Mouse (Mus musculus): Measurements from ENCODE around the gene Chrnb1. TPM values are rescaled to one million over a fixed set of nuclear protein-coding genes. Genes with fewer than 3 reads are reported as not detected.

Chrnb1 gene
- 3.4 TPM for polyA plus RNA-seq (2014; fragmentation: Illumina TruSeq; extraction: RNeasy Lipid Tissue Mini Kit (QIAGEN cat#74804))

DNA sequence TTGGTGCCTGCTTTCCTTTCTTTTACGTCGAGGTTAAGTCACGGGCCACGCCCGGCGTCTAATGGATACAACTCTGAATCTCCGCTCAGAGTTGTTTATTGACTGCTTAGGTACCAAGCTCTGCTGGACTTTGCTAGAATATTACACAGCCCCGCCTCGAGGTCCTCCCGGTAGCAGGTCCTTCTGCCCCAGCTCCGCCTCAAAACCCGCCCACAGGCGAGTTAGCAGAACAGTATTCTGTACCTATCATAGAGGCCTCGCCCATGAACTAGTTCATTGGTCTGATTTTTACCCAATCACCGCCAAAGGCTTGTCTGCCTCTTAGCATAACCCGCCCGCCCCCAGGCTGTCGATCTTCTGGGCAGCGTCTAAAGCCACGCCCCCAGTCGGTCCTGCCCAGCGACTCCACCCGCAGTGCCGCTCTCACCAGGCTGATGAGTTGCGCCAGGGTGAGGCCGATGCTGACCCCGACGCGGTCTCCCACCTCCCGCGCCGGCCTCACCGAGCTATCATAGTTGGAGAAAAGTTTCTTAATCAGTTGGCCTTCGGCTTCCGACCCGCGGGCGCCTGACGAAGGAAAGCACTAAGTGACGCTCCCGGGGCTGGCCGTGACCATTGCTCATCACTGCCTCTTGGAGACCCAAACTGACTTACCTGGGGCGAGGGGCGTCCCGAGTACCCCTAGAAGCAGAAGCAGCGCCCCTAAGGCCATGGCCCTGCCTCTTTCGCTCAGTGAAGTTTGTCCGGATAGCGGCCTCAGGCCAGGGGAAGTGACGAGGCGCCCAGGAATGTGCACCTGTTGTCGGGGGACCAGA is at the start of gene Chrnb1:
Chrnb1 (minus strand) TSS at position 776 of the 815 bp plus-strand sequence.

DNA sequence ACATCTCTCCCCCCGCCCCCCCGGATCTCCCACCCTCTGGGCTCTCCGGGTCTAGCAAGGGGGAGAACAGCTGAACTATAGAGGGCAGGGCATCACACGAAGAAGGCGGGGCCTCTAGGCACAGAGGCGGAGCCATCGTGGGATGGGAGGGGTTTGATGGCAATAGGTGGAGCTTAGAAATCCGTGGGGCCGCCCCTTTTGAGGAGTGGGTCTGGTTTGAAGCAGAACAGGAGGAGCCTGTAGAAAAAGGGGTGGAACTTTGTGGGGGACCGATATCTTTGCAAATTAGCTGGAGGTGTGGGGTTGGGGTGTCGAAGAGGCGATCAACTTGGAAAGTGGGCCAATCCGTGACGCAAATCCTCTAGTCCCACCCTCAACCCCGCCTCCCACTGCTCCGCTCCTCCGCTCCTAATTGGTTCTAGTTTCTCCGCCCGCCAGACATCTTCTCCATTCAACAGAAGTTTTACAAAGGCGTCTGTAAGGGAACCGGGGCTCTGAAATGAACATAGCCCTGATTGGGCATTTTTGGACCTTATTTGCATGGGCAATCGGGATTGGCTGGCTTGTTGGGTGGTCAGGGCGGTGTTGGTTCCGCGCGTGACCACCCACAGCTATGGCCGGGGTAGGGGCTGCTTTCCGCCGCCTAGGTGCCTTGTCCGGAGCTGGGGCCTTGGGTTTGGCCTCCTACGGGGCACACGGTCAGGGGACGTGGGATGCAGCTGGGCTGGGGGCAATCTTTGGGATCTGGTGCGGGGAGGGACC is 42.4 kb upstream of the Chrnb1 start, which contains the start of gene Tmem256:
Tmem256 (plus strand) TSS at position 563 of the 762 bp plus-strand sequence.

DNA sequence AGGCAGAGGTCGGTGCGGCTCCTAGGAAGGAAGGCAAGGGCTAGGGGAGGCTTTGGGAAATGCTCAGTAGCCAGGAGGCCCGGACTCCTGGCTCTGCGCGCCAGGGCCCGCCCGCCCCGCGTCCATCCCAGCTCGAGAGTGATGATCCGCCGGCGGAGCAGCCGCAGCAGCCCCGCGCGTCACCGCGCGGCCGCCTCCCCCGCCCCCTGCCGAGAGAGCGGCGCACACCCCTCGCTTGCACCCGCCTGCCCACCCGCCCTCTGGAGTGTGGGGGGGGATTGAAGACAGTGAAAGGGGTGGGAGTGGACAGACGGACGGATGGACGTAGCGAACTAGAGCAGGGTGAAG is 41.8 kb upstream of the Chrnb1 start, which contains the start of gene Nlgn2:
Nlgn2 (minus strand) TSS at position 181 of the 348 bp plus-strand sequence.

DNA sequence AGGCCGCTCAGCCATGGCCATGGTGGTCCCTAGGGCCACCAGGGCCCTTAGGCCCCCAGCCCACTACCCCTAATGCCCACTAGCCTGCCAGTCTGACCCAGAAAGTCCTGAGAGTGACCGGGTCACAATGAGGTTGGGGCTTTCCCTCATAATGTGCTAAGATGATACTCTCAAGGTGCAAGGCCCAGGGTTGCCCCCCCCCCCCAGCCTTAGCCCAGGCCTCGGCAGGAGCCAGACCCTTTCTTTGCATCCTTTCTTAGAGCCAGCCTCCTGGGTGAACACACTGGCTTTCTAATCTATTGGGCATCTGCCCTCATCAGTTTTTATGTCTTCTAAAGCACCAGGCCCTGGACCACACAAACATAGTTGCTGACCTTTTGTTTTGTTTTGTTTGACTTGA is 26.3 kb upstream of the Chrnb1 start, which contains the start of gene Spem1:
Spem1 (minus strand) TSS at position 101 of the 400 bp plus-strand sequence.

DNA sequence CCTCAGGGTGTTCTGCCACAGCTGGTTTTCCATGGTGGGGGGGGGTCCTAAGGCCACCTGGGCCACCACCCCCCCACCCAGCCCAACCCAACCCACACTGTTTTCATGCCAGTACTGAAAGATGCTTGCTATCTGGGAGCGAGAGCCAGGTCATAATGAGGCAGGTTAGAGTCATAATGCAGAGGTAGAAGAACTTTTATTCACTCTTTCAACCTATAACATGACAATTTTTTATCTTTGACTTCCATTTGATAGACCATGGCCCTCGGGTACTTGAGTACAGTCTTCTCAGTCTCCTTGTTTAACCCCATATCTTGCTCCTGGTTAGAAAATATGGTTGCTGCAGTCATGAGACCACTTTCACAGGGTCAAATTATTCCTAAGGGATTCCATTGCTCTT is 22.6 kb upstream of the Chrnb1 start, which contains the start of gene Spem2:
Spem2 (minus strand) TSS at position 101 of the 400 bp plus-strand sequence.

DNA sequence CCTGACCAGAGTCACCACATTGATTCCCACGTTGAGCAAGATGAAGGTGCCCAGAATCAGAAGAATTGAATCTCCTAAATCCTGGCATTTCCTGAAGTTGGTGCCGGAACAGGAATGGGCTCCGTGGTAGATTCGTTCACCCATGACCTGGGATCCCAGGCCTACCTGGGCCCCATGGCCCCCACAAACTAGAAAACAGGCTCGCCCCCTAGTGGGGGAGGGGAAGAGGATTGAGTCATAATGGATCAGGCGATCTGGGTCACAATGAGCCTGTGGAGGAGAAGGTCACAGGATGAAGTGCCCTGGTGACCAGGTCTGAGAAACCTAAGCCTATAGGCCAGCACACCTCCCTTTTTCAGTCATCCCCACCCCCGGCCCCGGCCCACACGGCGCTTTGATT is 19.4 kb upstream of the Chrnb1 start, which contains the start of gene Gm39566:
Gm39566 (minus strand) TSS at position 144 of the 400 bp plus-strand sequence.

DNA sequence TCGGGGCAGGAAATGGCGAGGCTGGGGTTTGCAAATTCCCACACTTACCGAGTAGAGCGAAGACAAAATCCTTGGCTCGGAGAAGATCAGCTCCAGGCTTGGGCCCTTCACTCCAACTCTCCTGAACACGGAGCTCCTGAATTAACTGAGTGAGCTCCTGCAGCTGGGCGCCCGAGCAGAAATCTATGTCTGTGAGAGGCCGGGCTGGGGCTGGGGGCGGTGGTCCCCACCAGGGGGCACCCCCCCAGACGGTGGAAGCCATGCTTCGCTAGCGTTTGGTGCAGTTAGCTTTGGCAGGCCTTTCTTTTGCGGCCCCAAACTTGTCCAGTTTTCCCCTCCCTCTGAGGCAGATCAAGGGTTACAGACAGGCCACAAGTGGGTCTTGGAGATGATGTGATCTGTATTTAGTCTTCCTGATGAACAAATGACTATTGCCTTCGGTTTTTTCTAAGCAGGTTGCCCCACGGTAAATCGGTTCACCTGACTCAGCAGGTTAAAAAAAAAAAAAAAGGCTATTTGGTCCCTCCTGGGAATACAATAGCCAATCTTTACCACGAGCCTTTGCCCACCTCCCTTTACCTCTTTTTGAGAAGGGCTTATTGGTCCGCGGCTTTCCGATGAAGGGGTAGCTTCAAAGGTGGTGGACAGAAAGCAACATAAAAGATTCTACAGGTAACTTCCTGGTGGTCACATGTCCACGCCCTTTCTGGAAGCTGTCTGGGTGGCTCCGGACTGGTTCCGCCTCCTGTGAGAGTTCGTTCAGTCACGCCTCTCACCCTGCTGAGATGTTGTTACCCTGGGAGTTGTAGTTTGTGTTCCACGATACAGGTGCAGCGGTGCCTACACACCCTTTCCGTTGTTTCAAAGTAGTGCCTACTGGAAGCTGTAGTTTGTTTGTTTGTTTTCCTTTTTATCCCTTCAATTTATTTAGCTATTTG is 9.5 kb upstream of the Chrnb1 start, which contains the start of gene Tmem102:
Tmem102 (minus strand) TSS at position 653 of the 938 bp plus-strand sequence.

DNA sequence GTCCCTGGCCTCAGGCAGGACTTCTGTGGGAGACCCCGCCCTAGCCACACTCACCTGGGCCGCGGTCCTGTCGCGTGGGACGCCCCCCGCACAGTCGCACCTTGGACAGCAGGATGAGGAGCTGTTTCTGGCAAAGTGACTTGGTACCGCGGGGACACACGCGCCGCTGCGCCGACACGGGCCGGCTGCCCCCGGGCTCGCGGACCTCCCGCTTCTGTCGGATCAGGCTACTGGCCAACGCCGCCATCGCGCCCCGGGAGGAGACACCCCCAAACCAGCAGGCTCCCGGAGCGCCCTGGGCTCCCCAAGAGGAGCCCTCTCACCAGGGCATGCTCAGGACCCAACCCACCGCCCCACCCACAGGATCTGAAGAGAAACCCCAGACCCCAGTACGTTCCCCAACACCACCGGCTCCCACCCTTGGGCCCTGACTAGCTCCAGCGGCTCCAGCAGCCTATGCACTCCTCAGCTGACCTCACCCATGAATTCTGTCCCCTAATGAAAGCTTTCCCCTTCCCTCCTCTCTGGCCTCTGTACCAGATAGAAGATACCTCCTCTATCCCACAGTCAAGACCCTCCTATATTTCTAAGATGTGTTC is 5.7 kb upstream of the Chrnb1 start, which contains the start of gene Fgf11:
Fgf11 (minus strand) TSS at position 479 of the 599 bp plus-strand sequence.

DNA sequence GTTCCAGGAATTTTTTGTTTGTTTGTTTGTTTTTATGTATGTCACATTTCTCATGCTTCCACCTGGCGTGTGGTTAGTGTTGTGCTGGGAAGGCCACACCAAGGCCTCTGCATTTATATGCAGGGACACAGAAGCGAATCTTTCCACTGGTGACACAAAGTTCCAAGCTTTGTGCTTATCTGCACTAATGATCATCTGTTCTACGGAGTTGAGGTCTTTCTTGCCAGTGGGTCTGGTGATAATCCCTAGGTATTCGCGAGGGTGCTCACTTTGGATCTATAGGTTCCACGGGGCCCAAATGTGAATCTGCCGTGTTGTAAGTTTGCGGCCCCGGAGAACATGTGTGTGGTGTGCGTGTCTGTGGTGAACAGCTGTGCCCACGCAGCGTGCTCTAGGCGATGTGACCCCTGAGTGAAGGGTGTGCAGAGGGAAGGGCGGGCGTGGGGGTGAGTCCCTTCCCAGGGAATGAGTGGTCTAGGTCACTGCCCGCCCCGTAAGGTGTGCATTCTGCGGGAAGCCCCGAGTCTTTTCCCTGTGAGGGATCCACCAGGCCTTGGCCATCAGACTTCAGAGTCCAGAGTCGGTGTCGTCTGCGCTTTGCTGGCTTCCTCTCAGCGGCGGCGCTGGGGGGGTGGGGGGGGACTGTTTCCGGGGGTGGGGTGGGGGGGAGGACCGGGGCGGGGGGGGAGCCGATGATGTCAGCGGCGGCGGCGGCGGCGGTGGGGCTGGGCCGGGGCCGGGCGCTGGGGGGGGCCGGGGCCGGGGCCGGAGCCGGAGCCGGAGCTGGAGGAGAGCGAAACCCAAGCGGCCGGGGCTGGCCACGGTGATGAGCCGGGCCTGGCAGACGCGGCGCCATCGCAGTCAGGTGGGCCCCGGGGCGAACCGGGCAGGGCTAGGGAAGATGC is 30.3 kb downstream of the Chrnb1 start, which contains the start of gene Zbtb4:
Zbtb4 (plus strand) TSS at position 692 of the 905 bp plus-strand sequence.

DNA sequence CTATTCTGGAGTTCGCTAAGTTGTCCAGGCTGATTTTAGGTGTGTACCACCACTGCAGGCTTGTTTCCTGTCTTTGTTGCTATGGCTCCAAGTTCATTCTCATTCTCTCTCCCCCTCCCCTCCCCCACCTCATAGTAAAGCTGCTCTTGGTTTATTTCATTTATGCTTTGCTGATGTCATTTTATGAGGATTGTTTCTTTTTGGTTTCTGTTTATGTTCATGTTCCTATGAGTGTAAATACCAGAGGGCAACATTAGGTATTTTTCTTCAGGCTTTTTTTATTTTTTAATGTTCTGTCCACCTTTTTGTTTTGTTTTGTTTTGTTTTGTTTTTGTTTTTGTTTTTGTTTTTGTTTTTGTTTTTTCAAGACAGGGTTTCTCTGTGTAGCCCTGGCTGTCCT is 33.9 kb downstream of the Chrnb1 start, which contains the start of gene Slc35g3:
Slc35g3 (minus strand) TSS at position 101 of the 400 bp plus-strand sequence.

DNA sequence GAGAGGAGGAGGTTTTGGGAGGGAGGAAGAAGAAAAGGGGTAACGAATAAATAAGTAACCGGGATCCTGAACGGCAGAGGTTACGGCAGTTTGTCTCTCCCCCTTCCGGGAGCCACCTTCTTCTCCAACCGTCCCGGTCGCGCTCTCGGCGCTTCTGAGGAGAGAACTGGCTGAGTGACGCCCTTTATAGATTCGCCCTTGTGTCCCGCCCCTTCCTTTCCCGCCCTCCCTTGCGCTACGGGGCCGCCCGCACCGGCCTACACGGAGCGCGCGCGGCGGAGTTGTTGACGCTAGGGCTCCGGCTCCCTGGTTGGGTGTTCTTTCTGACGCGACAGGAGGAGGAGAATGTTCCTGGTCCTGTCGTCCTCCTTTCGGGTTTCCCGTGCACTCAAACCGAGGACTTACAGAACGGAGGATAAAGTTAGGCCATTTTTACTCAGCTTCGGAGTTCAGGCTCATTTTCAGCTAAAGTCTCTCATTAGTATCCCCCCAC is 37.2 kb downstream of the Chrnb1 start, which contains the start of gene Polr2a:
Polr2a (minus strand) TSS at position 160 of the 493 bp plus-strand sequence.

Other genes starting within 250 kb of the Chrnb1 start
- 0.48 TPM for gene Dnah2, start 246.8 kb downstream of the Chrnb1 start, polyA plus RNA-seq (2014; fragmentation: Illumina TruSeq; extraction: RNeasy Lipid Tissue Mini Kit (QIAGEN cat#74804))
- gene Efnb3, start 235.7 kb downstream of the Chrnb1 start, polyA plus RNA-seq (2014; fragmentation: Illumina TruSeq; extraction: RNeasy Lipid Tissue Mini Kit (QIAGEN cat#74804)): 1.6 TPM
- gene Wrap53, start 215.7 kb downstream of the Chrnb1 start, polyA plus RNA-seq (2014; fragmentation: Illumina TruSeq; extraction: RNeasy Lipid Tissue Mini Kit (QIAGEN cat#74804)): 1.1 TPM
- 9.2 TPM for gene Trp53, start 215.6 kb downstream of the Chrnb1 start, polyA plus RNA-seq (2014; fragmentation: Illumina TruSeq; extraction: RNeasy Lipid Tissue Mini Kit (QIAGEN cat#74804))
- gene Atp1b2, start 190.0 kb downstream of the Chrnb1 start, polyA plus RNA-seq (2014; fragmentation: Illumina TruSeq; extraction: RNeasy Lipid Tissue Mini Kit (QIAGEN cat#74804)): 165 TPM
- gene Shbg, start 178.0 kb downstream of the Chrnb1 start, polyA plus RNA-seq (2014; fragmentation: Illumina TruSeq; extraction: RNeasy Lipid Tissue Mini Kit (QIAGEN cat#74804)): 0.66 TPM
- 4.7 TPM for gene Sat2, start 173.9 kb downstream of the Chrnb1 start, polyA plus RNA-seq (2014; fragmentation: Illumina TruSeq; extraction: RNeasy Lipid Tissue Mini Kit (QIAGEN cat#74804))
- 11.1 TPM for gene Fxr2, start 163.0 kb downstream of the Chrnb1 start, polyA plus RNA-seq (2014; fragmentation: Illumina TruSeq; extraction: RNeasy Lipid Tissue Mini Kit (QIAGEN cat#74804))
- not detected for gene Sox15, start 140.6 kb downstream of the Chrnb1 start, polyA plus RNA-seq (2014; fragmentation: Illumina TruSeq; extraction: RNeasy Lipid Tissue Mini Kit (QIAGEN cat#74804))
- gene Mpdu1, start 133.3 kb downstream of the Chrnb1 start, polyA plus RNA-seq (2014; fragmentation: Illumina TruSeq; extraction: RNeasy Lipid Tissue Mini Kit (QIAGEN cat#74804)): 13.0 TPM
- gene Cd68, start 129.8 kb downstream of the Chrnb1 start, polyA plus RNA-seq (2014; fragmentation: Illumina TruSeq; extraction: RNeasy Lipid Tissue Mini Kit (QIAGEN cat#74804)): 9.4 TPM
- 723 TPM for gene Eif4a1, start 123.5 kb downstream of the Chrnb1 start, polyA plus RNA-seq (2014; fragmentation: Illumina TruSeq; extraction: RNeasy Lipid Tissue Mini Kit (QIAGEN cat#74804))
- gene Senp3, start 113.9 kb downstream of the Chrnb1 start, polyA plus RNA-seq (2014; fragmentation: Illumina TruSeq; extraction: RNeasy Lipid Tissue Mini Kit (QIAGEN cat#74804)): 55.2 TPM
- gene Tnfsf13, start 110.2 kb downstream of the Chrnb1 start, polyA plus RNA-seq (2014; fragmentation: Illumina TruSeq; extraction: RNeasy Lipid Tissue Mini Kit (QIAGEN cat#74804)): 10.7 TPM
- 4.0 TPM for gene Tnfsf12, start 100.1 kb downstream of the Chrnb1 start, polyA plus RNA-seq (2014; fragmentation: Illumina TruSeq; extraction: RNeasy Lipid Tissue Mini Kit (QIAGEN cat#74804))
- 2.3 TPM for gene Tnfsfm13, start 99.8 kb downstream of the Chrnb1 start, polyA plus RNA-seq (2014; fragmentation: Illumina TruSeq; extraction: RNeasy Lipid Tissue Mini Kit (QIAGEN cat#74804))
- 38.0 TPM for gene Polr2a, start 37.3 kb downstream of the Chrnb1 start, polyA plus RNA-seq (2014; fragmentation: Illumina TruSeq; extraction: RNeasy Lipid Tissue Mini Kit (QIAGEN cat#74804))
- 0.48 TPM for gene Slc35g3, start 34.0 kb downstream of the Chrnb1 start, polyA plus RNA-seq (2014; fragmentation: Illumina TruSeq; extraction: RNeasy Lipid Tissue Mini Kit (QIAGEN cat#74804))
- 26.4 TPM for gene Zbtb4, start 30.0 kb downstream of the Chrnb1 start, polyA plus RNA-seq (2014; fragmentation: Illumina TruSeq; extraction: RNeasy Lipid Tissue Mini Kit (QIAGEN cat#74804))
- 7.0 TPM for gene Fgf11, start 5.9 kb upstream of the Chrnb1 start, polyA plus RNA-seq (2014; fragmentation: Illumina TruSeq; extraction: RNeasy Lipid Tissue Mini Kit (QIAGEN cat#74804))
- gene Tmem102, start 9.7 kb upstream of the Chrnb1 start, polyA plus RNA-seq (2014; fragmentation: Illumina TruSeq; extraction: RNeasy Lipid Tissue Mini Kit (QIAGEN cat#74804)): 1.2 TPM
- gene Gm39566, start 19.4 kb upstream of the Chrnb1 start, polyA plus RNA-seq (2014; fragmentation: Illumina TruSeq; extraction: RNeasy Lipid Tissue Mini Kit (QIAGEN cat#74804)): not detected
- gene Spem2, start 22.5 kb upstream of the Chrnb1 start, polyA plus RNA-seq (2014; fragmentation: Illumina TruSeq; extraction: RNeasy Lipid Tissue Mini Kit (QIAGEN cat#74804)): not detected
- not detected for gene Spem1, start 26.2 kb upstream of the Chrnb1 start, polyA plus RNA-seq (2014; fragmentation: Illumina TruSeq; extraction: RNeasy Lipid Tissue Mini Kit (QIAGEN cat#74804))
- gene Nlgn2, start 41.8 kb upstream of the Chrnb1 start, polyA plus RNA-seq (2014; fragmentation: Illumina TruSeq; extraction: RNeasy Lipid Tissue Mini Kit (QIAGEN cat#74804)): 1.4 TPM
- gene Tmem256, start 42.6 kb upstream of the Chrnb1 start, polyA plus RNA-seq (2014; fragmentation: Illumina TruSeq; extraction: RNeasy Lipid Tissue Mini Kit (QIAGEN cat#74804)): 16.6 TPM
- 1.2 TPM for gene Plscr3, start 50.4 kb upstream of the Chrnb1 start, polyA plus RNA-seq (2014; fragmentation: Illumina TruSeq; extraction: RNeasy Lipid Tissue Mini Kit (QIAGEN cat#74804))
- gene Tnk1, start 62.8 kb upstream of the Chrnb1 start, polyA plus RNA-seq (2014; fragmentation: Illumina TruSeq; extraction: RNeasy Lipid Tissue Mini Kit (QIAGEN cat#74804)): 0.26 TPM
- not detected for gene Tmem95, start 82.1 kb upstream of the Chrnb1 start, polyA plus RNA-seq (2014; fragmentation: Illumina TruSeq; extraction: RNeasy Lipid Tissue Mini Kit (QIAGEN cat#74804))
- 2.4 TPM for gene Kctd11, start 85.5 kb upstream of the Chrnb1 start, polyA plus RNA-seq (2014; fragmentation: Illumina TruSeq; extraction: RNeasy Lipid Tissue Mini Kit (QIAGEN cat#74804))
- gene Acap1, start 99.6 kb upstream of the Chrnb1 start, polyA plus RNA-seq (2014; fragmentation: Illumina TruSeq; extraction: RNeasy Lipid Tissue Mini Kit (QIAGEN cat#74804)): not detected
- 2.4 TPM for gene 2810408A11Rik, start 105.0 kb upstream of the Chrnb1 start, polyA plus RNA-seq (2014; fragmentation: Illumina TruSeq; extraction: RNeasy Lipid Tissue Mini Kit (QIAGEN cat#74804))
- 4.1 TPM for gene Neurl4, start 105.1 kb upstream of the Chrnb1 start, polyA plus RNA-seq (2014; fragmentation: Illumina TruSeq; extraction: RNeasy Lipid Tissue Mini Kit (QIAGEN cat#74804))
- gene Gps2, start 117.9 kb upstream of the Chrnb1 start, polyA plus RNA-seq (2014; fragmentation: Illumina TruSeq; extraction: RNeasy Lipid Tissue Mini Kit (QIAGEN cat#74804)): 21.7 TPM
- gene Eif5a, start 126.0 kb upstream of the Chrnb1 start, polyA plus RNA-seq (2014; fragmentation: Illumina TruSeq; extraction: RNeasy Lipid Tissue Mini Kit (QIAGEN cat#74804)): 199 TPM
- 6.4 TPM for gene Ybx2, start 139.9 kb upstream of the Chrnb1 start, polyA plus RNA-seq (2014; fragmentation: Illumina TruSeq; extraction: RNeasy Lipid Tissue Mini Kit (QIAGEN cat#74804))
- 0.63 TPM for gene Slc2a4, start 152.2 kb upstream of the Chrnb1 start, polyA plus RNA-seq (2014; fragmentation: Illumina TruSeq; extraction: RNeasy Lipid Tissue Mini Kit (QIAGEN cat#74804))
- gene Cldn7, start 168.8 kb upstream of the Chrnb1 start, polyA plus RNA-seq (2014; fragmentation: Illumina TruSeq; extraction: RNeasy Lipid Tissue Mini Kit (QIAGEN cat#74804)): 2.6 TPM
- gene Ctdnep1, start 185.2 kb upstream of the Chrnb1 start, polyA plus RNA-seq (2014; fragmentation: Illumina TruSeq; extraction: RNeasy Lipid Tissue Mini Kit (QIAGEN cat#74804)): 63.2 TPM
- gene Elp5, start 186.6 kb upstream of the Chrnb1 start, polyA plus RNA-seq (2014; fragmentation: Illumina TruSeq; extraction: RNeasy Lipid Tissue Mini Kit (QIAGEN cat#74804)): 5.8 TPM
- gene Gabarap, start 195.2 kb upstream of the Chrnb1 start, polyA plus RNA-seq (2014; fragmentation: Illumina TruSeq; extraction: RNeasy Lipid Tissue Mini Kit (QIAGEN cat#74804)): 449 TPM
- gene Phf23, start 199.8 kb upstream of the Chrnb1 start, polyA plus RNA-seq (2014; fragmentation: Illumina TruSeq; extraction: RNeasy Lipid Tissue Mini Kit (QIAGEN cat#74804)): 24.2 TPM
- gene Dvl2, start 204.7 kb upstream of the Chrnb1 start, polyA plus RNA-seq (2014; fragmentation: Illumina TruSeq; extraction: RNeasy Lipid Tissue Mini Kit (QIAGEN cat#74804)): 1.8 TPM
- gene Acadvl, start 219.5 kb upstream of the Chrnb1 start, polyA plus RNA-seq (2014; fragmentation: Illumina TruSeq; extraction: RNeasy Lipid Tissue Mini Kit (QIAGEN cat#74804)): 5.8 TPM
- 1.7 TPM for gene Dlg4, start 221.0 kb upstream of the Chrnb1 start, polyA plus RNA-seq (2014; fragmentation: Illumina TruSeq; extraction: RNeasy Lipid Tissue Mini Kit (QIAGEN cat#74804))

Measured in ovary, adult 10 weeks (tissue).